Mouse (Mus musculus): ENCODE data around the gene Chil1. TPM values are rescaled to one million over a fixed set of nuclear protein-coding genes. Genes with fewer than 3 reads are reported as not detected.

Chil1 gene
- polyA plus RNA-seq, 1 experiment from 2014 or later = 0.77 TPM

DNA sequence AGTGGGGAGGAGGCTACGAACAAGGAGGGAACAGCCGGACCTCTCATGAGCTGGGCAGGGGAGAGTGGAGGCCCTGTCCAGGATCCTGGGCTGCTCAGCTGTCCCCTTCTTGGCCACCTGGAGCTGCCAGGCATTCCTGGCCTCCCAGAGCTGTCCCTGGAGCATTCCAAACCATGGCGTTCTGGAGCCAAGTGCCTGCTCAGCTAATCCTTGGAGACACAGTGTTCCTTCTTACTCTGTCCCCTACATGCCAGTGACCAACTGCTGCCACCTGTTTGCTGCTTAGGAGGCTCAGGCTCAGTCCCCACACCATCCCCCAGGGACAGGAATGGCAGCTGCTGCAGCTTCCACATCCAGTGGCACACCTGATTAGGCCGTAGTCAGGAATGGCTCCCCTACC lies 14.0 kb downstream of the Chil1 start:
- Histone ChIP-seq H3K4me2 (peak overlapping the region; percentile 10; the same call in 1 of the 2 replicates), H3K9me3 (replicated peaks) (no peaks in the 10 kb centered on the region), H3K27ac (peak overlapping the region; percentile 75), H3K27me3 (no peaks in the 10 kb centered on the region), H3K4me3 (no peak overlapping the region), H3K4me1 (replicated peaks) (peaks cover 38% of the 10 kb centered on the region), H3K9ac (no peak overlapping the region), H3K36me3 (no peaks in the 10 kb centered on the region)
- peak; percentile 41 for ATAC-seq (replicated peaks; ENCODE audit: insufficient number of reproducible peaks, insufficient read depth, low FRiP score, low read depth)
- 20% methylated on average over 4 of the region's 4 CpGs for WGBS

DNA sequence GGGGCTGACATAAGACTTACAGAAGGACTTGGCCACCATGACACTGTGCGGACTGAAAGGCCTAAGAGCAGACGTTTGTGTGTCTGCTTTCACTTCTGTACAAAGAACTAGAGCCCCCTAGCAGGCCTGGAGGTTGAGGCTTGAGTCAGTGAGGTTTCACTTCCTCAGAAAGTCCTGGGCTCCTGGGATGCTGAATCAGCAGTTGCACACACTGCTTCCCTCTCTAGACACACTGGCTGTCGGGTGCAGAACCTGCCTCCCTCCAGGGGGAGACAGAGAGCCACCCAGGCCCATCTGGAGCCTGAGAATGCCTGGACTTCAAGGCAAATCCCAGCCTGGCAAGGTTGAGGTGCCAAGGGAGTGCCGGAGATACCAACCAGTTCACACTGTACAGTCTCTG lies 14.4 kb downstream of the Chil1 start:
- Histone ChIP-seq H3K9ac (no peak overlapping the region), H3K36me3 (no peaks in the 10 kb centered on the region), H3K9me3 (replicated peaks) (no peaks in the 10 kb centered on the region), H3K27ac (peak overlapping the region; percentile 75), H3K4me3 (no peak overlapping the region), H3K27me3 (no peaks in the 10 kb centered on the region), H3K4me1 (replicated peaks) (peaks cover 38% of the 10 kb centered on the region), H3K4me2 (0 out of 2 replicates have a peak overlapping the region, but pooled peaks have one; percentile 10)
- 58% methylated on average over 4 of the region's 4 CpGs for WGBS
- ATAC-seq (replicated peaks; ENCODE audit: insufficient number of reproducible peaks, insufficient read depth, low FRiP score, low read depth) = 0 out of 2 replicates have a peak, but pooled peaks have one; percentile 4

DNA sequence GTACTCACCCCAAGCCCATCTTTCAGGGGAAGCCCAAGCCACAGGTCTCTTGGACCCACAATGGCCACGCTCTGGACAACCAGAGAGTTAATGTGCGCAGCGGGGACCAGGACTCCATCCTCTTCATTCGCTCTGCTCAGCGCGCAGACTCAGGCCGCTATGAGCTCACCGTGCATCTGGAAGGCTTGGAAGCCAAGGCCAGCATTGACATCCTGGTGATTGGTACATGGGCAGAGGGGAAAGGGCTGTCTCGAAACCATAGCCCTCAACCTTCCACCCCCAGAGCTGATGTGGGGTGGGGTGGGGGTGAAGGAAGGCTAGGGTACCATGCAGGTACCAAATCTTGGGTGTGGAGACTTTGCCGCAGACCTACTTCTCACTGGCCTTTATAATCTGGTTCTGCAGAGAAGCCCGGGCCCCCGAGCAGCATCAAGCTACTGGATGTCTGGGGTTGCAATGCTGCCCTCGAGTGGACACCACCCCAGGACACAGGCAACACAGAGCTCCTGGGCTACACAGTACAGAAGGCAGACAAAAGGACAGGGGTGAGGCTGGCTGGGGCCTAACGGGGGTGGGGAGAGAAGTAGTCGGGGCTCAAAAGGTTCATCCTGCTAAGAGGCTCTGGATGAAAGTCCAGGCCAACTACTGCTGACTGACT lies 15.5 kb downstream of the Chil1 start:
- no peak overlapping the region for H3K27ac ChIP-seq
- no peaks in the 10 kb centered on the region for H3K27me3 ChIP-seq
- WGBS = 80% methylated on average over 15 of the region's 15 CpGs
- H3K4me1 ChIP-seq (replicated peaks) = peaks cover 38% of the 10 kb centered on the region
- H3K9me3 ChIP-seq (replicated peaks) = no peaks in the 10 kb centered on the region
- no peak for ATAC-seq (replicated peaks; ENCODE audit: insufficient number of reproducible peaks, insufficient read depth, low FRiP score, low read depth)
- H3K36me3 ChIP-seq = peaks cover under 1% of the 10 kb centered on the region; the same call in 1 of the 2 replicates
- H3K9ac ChIP-seq = no peak overlapping the region
- no peak overlapping the region for H3K4me3 ChIP-seq
- H3K4me2 ChIP-seq = no peak overlapping the region

GRCm38 (mm10) chr1:134198197-134198995 lies 16.4 kb downstream of the Chil1 start:
- peaks cover 6% of the 10 kb centered on the region; the same call in 1 of the 2 replicates for H3K36me3 ChIP-seq
- no peak for ATAC-seq (replicated peaks; ENCODE audit: insufficient number of reproducible peaks, insufficient read depth, low FRiP score, low read depth)

DNA sequence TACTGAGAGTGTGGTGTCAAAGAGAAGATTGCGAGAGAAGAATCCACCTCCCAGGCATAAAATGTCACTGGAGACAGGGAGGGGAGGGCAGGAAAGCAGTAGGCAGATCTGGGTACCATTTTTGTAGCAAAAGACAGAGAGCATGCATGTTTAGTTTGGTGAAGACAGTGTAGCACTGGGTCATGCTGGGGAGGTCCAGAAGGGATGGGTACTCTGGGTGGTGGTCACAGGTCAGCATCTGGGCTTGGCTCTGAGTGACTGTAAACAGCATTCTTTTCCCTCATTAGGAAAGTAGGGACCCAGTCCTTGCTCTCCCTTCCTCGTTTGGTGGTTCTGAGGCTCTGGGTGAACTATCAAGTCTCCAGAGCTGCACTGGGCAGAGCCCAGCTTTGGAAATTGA lies 18.5 kb downstream of the Chil1 start:
- Histone ChIP-seq H3K9ac (no peak overlapping the region), H3K36me3 (peaks cover 6% of the 10 kb centered on the region; the same call in 1 of the 2 replicates), H3K27ac (no peak overlapping the region), H3K4me1 (replicated peaks) (peaks cover 16% of the 10 kb centered on the region), H3K9me3 (replicated peaks) (no peaks in the 10 kb centered on the region), H3K4me2 (no peak overlapping the region), H3K27me3 (no peaks in the 10 kb centered on the region), H3K4me3 (no peak overlapping the region)
- ATAC-seq (replicated peaks; ENCODE audit: insufficient number of reproducible peaks, insufficient read depth, low FRiP score, low read depth) = no peak
- WGBS = 63% methylated on average over 2 of the region's 2 CpGs

More at GRCm38 (mm10) chr1:134198197-134198995, 16.4 kb downstream of the Chil1 start:
- no peak overlapping the region for H3K27ac ChIP-seq
- peaks cover 31% of the 10 kb centered on the region for H3K4me1 ChIP-seq (replicated peaks)
- H3K4me2 ChIP-seq = no peak overlapping the region
- WGBS = 85% methylated on average over 12 of the region's 12 CpGs
- H3K9ac ChIP-seq = no peak overlapping the region
- H3K9me3 ChIP-seq (replicated peaks) = no peaks in the 10 kb centered on the region
- no peak overlapping the region for H3K4me3 ChIP-seq
- no peaks in the 10 kb centered on the region for H3K27me3 ChIP-seq

- H3K4me1 ChIP-seq (replicated peaks) = peaks cover 16% of the 10 kb centered on the region
- ATAC-seq (replicated peaks; ENCODE audit: insufficient number of reproducible peaks, insufficient read depth, low FRiP score, low read depth) = no peak
- peaks cover 6% of the 10 kb centered on the region; the same call in 1 of the 2 replicates for H3K36me3 ChIP-seq
- H3K27me3 ChIP-seq = no peaks in the 10 kb centered on the region
- 84% methylated on average over 6 of the region's 6 CpGs for WGBS
- no peaks in the 10 kb centered on the region for H3K9me3 ChIP-seq (replicated peaks)
- no peak overlapping the region for H3K4me3 ChIP-seq
- no peak overlapping the region for H3K4me2 ChIP-seq
- no peak overlapping the region for H3K9ac ChIP-seq
- H3K27ac ChIP-seq = no peak overlapping the region
These were observed 19.2 kb downstream of the Chil1 start for GRCm38 (mm10) chr1:134200998-134201686.

DNA sequence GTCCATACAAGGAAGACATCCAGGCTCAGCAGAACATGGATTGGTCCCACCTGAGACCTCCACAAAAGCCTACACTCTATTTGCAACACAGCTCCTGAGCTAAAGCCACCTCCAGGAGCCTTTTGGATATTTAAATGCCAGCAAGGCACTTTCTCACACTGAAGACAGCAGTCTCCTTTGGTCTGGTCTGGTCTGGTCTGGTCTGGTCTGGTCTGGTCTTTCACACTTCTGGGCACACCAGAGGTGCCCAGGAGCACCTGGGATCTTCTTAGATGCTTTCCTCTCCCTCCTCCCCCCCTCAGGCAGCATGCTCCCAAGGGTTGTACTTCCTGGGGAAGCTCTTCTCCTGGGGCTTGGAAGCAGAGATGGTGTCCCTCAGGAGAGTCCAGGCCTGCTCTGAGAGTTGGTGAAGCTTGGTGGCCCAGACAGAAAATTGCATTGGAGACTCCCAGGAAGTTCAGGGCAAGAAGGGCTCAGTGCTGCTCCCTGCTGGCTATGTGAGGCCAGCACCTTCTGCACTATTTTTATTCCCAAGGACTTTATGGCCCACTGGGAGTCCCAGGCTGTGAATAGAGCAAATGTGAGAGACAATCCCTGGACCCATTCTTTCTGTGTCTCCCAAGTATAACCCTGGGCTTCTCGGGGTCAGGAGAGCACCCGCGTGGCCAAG lies 19.9 kb downstream of the Chil1 start:
- Histone ChIP-seq H3K9me3 (replicated peaks) (no peaks in the 10 kb centered on the region), H3K9ac (no peak overlapping the region), H3K4me1 (replicated peaks) (peaks cover 18% of the 10 kb centered on the region), H3K4me2 (no peak overlapping the region), H3K36me3 (peaks cover 6% of the 10 kb centered on the region; the same call in 1 of the 2 replicates), H3K4me3 (no peak overlapping the region), H3K27ac (no peak overlapping the region), H3K27me3 (no peaks in the 10 kb centered on the region)
- ATAC-seq (replicated peaks; ENCODE audit: insufficient number of reproducible peaks, insufficient read depth, low FRiP score, low read depth) = no peak
- 54% methylated on average over 3 of the region's 3 CpGs for WGBS

- WGBS = 88% methylated on average over 13 of the region's 13 CpGs
- Histone ChIP-seq H3K9ac (no peak overlapping the region), H3K4me2 (no peak overlapping the region), H3K9me3 (replicated peaks) (no peaks in the 10 kb centered on the region), H3K27ac (no peak overlapping the region), H3K4me3 (no peak overlapping the region), H3K36me3 (peaks cover 6% of the 10 kb centered on the region; the same call in 1 of the 2 replicates), H3K4me1 (replicated peaks) (peaks cover 18% of the 10 kb centered on the region), H3K27me3 (no peaks in the 10 kb centered on the region)
- no peak for ATAC-seq (replicated peaks; ENCODE audit: insufficient number of reproducible peaks, insufficient read depth, low FRiP score, low read depth)
These were observed 22.3 kb downstream of the Chil1 start for GRCm38 (mm10) chr1:134204230-134204629.

GRCm38 (mm10) chr1:134205296-134206018 lies 23.5 kb downstream of the Chil1 start:
- H3K4me2 ChIP-seq = no peak overlapping the region

DNA sequence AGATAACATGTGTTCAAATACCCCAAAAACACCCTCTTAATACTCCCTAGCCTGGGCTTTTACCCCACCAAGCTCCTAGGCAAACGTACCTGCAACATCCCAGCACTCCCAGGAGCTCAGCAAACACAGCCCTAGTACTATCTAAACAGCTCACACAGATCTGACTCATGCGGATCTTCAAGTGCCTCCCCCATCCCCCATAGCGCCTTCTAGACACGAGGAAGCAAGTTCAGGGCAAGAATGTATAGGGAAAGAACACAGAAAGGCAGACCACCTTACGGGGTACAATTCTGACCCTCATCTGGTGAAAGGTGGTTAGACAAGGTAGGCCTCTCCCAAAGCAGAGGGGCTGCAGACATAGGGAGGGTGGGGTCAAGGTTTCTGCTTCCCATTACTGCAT lies 24.1 kb downstream of the Chil1 start:
- Histone ChIP-seq H3K9ac (no peak overlapping the region), H3K4me2 (no peak overlapping the region), H3K9me3 (replicated peaks) (no peaks in the 10 kb centered on the region), H3K4me1 (replicated peaks) (peaks cover 24% of the 10 kb centered on the region), H3K36me3 (peaks cover 6% of the 10 kb centered on the region; the same call in 1 of the 2 replicates), H3K27ac (no peak overlapping the region), H3K27me3 (peaks cover 4% of the 10 kb centered on the region; the same call in 1 of the 2 replicates), H3K4me3 (no peak overlapping the region)
- WGBS = 34% methylated on average over 5 of the region's 5 CpGs
- ATAC-seq (replicated peaks; ENCODE audit: insufficient number of reproducible peaks, insufficient read depth, low FRiP score, low read depth) = no peak

More at GRCm38 (mm10) chr1:134205296-134206018, 23.5 kb downstream of the Chil1 start:
- no peak overlapping the region for H3K9ac ChIP-seq
- no peak overlapping the region for H3K4me3 ChIP-seq
- peaks cover 18% of the 10 kb centered on the region for H3K4me1 ChIP-seq (replicated peaks)
- WGBS = 16% methylated on average over 9 of the region's 9 CpGs
- peak overlapping the region; percentile 33; the same call in 1 of the 2 replicates for H3K27ac ChIP-seq
- peaks cover 6% of the 10 kb centered on the region; the same call in 1 of the 2 replicates for H3K36me3 ChIP-seq
- no peaks in the 10 kb centered on the region for H3K9me3 ChIP-seq (replicated peaks)
- no peak for ATAC-seq (replicated peaks; ENCODE audit: insufficient number of reproducible peaks, insufficient read depth, low FRiP score, low read depth)
- peaks cover 4% of the 10 kb centered on the region; the same call in 1 of the 2 replicates for H3K27me3 ChIP-seq

Measured in heart, embryonic 15.5 days (tissue).